Mouse (Mus musculus): ENCODE measurements at regions not wholly inside any gene's neighbourhood (a gene's known extent, or its start where the extent isn't known, plus 50 kb on each side); places are given as distances from the start of the nearest gene placed in this dataset.

DNA sequence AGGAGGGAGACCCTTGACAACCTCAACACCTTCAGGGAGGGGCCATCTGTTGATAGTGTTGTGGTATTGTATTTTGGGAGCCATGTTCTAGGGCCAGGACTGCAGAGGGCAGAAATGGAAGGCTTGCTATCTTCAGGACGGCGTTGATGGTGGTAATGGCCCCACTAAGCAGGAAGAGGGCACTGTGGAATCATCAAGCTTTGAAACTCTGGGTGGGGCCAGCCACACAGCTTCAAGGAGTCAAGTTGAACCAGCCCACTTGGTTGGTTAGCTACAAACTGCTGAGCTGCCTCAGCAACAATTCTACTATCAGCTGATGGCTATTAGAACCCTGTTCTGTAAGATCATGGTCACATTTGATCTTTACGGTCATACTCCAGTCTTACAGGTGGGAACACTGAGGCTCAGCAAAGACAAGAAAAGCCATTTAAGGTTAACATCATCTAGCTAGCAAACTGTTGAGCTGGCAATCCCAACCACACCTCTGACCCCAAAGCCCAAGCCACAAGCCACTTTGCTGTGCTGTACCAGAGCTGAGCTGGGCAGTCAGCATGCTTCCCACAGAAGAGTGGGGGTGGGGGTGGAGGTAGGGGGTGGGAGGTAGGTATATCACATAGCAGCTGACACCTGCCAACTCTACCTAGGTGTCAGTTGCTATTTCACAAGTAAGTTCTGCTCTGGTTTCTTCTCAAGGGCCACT lies 203.9 kb downstream of the Uaca start:
- no peak for TF ChIP-seq ZC3H11A (IDR thresholded peaks at IDR 0.05; ENCODE audit: borderline replicate concordance, low read depth, low read length)
- no peak for TF ChIP-seq ZNF384 (IDR thresholded peaks at IDR 0.05; ENCODE audit: low read depth, low read length)
- no peak for TF ChIP-seq HCFC1 (IDR thresholded peaks at IDR 0.05; ENCODE audit: borderline replicate concordance, insufficient read depth, low read length)

Data from ES-E14 (cell line).